Mouse (Mus musculus): ENCODE measurements around the gene Lmx1b.

DNA sequence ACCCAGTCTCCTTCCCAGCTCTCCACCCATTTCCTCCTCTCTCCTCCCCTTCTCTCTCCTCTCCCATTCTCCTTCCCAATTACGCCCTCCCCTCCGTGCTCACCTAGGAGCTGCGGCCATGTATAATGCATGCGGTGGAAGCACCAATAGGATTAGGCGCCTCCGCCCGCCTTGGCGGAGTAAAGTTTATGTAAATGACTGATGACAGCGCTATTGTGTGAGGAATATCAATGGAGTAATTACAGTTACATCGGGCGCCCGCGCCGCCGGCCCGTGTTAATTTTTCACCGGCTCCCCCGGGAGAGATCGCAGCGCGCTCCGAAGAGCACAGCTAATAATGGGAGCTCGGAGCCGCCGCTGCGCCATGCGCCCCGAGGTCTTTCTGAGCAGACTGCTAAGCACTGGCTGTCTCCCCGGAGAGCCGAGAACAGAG is 23.9 kb downstream of the Lmx1b start:
- TF ChIP-seq GATA1 (IDR thresholded peaks at IDR 0.05; ENCODE audit: borderline replicate concordance, low read length), result no peak
- TF ChIP-seq FLI1 (IDR thresholded peaks at IDR 0.05; ENCODE audit: low read length), result no peak

All from megakaryocyte, embryonic 14.5 days (primary cell).